Mouse (Mus musculus) MEL (cell line): Measurements from ENCODE around the gene Spry1. TPM values are rescaled to one million over a fixed set of nuclear protein-coding genes. Genes with fewer than 3 reads are reported as not detected.

Source experiments
- DNase-seq: peaks from one replicate; pipeline ENCODE4 v3.0.0; 2011; ENCODE audit warnings: low read depth, low spot score
- H3K27ac ChIP-seq: 2 replicates; pipeline ENCODE4 v1.5.1; 2012; ENCODE audit warnings: low read depth, mild to moderate bottlenecking, control low read depth, low read length, moderate library complexity; ENCODE audit not compliant: control insufficient read depth
- H3K27me3 ChIP-seq, 2 experiments: fragments of 150-350 bp in 1 of 2; sonication (generic) in 1 of 2; 2 replicates each; pipeline ENCODE4 v1.6.1; 2012; ENCODE audit warnings: low read length in 2 of 2, mild to moderate bottlenecking in 2 of 2, improper control_type of control experiment in 1 of 2, moderate library complexity in 1 of 2; ENCODE audit not compliant: insufficient read depth in 2 of 2, control insufficient read depth in 1 of 2
- H3K36me3 ChIP-seq, 2 experiments: 2 replicates each; pipeline ENCODE4 v1.6.1; 2012 to 2014; ENCODE audit warnings: low read length in 2 of 2, improper control_type of control experiment in 1 of 2, inconsistent platforms in 1 of 2, mild to moderate bottlenecking in 1 of 2; ENCODE audit not compliant: insufficient read depth in 2 of 2, control insufficient read depth in 1 of 2
- H3K4me1 ChIP-seq, 2 experiments: fragments of 150-350 bp in 1 of 2; sonication (generic) in 1 of 2; 2 replicates each; pipeline ENCODE4 v1.6.1; 2012; ENCODE audit warnings: low read length in 2 of 2, improper control_type of control experiment in 1 of 2, mild to moderate bottlenecking in 1 of 2; ENCODE audit not compliant: insufficient read depth in 2 of 2, control insufficient read depth in 1 of 2
- H3K4me3 ChIP-seq, 2 experiments: fragments of 150-350 bp in 1 of 2; sonication (generic) in 1 of 2; 2 replicates each; pipeline ENCODE4 v1.5.1; 2012; ENCODE audit warnings: low read depth in 2 of 2, low read length in 2 of 2, mild to moderate bottlenecking in 2 of 2, moderate library complexity in 2 of 2, control low read depth in 1 of 2, improper control_type of control experiment in 1 of 2; ENCODE audit not compliant: control insufficient read depth in 1 of 2, insufficient read depth in 1 of 2
- H3K79me2 ChIP-seq: 2 replicates; pipeline ENCODE4 v1.6.1; 2012; ENCODE audit warnings: mild to moderate bottlenecking, low read length, moderate library complexity; ENCODE audit not compliant: control insufficient read depth, poor library complexity, insufficient read depth
- H3K9ac ChIP-seq: 2 replicates; pipeline ENCODE4 v1.6.1; 2012; ENCODE audit warnings: low read depth, mild to moderate bottlenecking, control low read depth, low read length, moderate library complexity; ENCODE audit not compliant: control insufficient read depth, poor library complexity, severe bottlenecking
- H3K9me3 ChIP-seq: fragments of 150-350 bp; sonication (generic); replicated peaks from 2 replicates; pipeline ENCODE4 v1.6.1; 2012; ENCODE audit warnings: mild to moderate bottlenecking, low read length, improper control_type of control experiment, moderate library complexity; ENCODE audit not compliant: insufficient read depth
- E2F4 ChIP-seq: IDR thresholded peaks from 2 replicates; pipeline ENCODE4 v1.6.1; 2011; ENCODE audit warnings: low read depth, low read length, improper control_type of control experiment, borderline replicate concordance
- ELF1 ChIP-seq: IDR thresholded peaks from 2 replicates; pipeline ENCODE4 v1.6.1; 2014; ENCODE audit warnings: low read depth, mild to moderate bottlenecking, inconsistent platforms, low read length, improper control_type of control experiment, moderate library complexity
- EP300 ChIP-seq, 2 experiments: IDR thresholded peaks; 2 replicates each; pipeline ENCODE4 v1.6.1; 2011; ENCODE audit warnings: improper control_type of control experiment in 2 of 2, low read length in 2 of 2, low read depth in 1 of 2, mild to moderate bottlenecking in 1 of 2
- GATA1 ChIP-seq: IDR thresholded peaks from 2 replicates; pipeline ENCODE4 v1.6.1; 2011; ENCODE audit warnings: low read depth, low read length, improper control_type of control experiment
- JUND ChIP-seq: IDR thresholded peaks from 2 replicates; pipeline ENCODE4 v1.6.1; 2011; ENCODE audit warnings: low read depth, mild to moderate bottlenecking, improper control_type of control experiment, low read length
- MAFK ChIP-seq: IDR thresholded peaks from 2 replicates; pipeline ENCODE4 v1.6.1; 2011; ENCODE audit warnings: low read depth, mild to moderate bottlenecking, low read length, improper control_type of control experiment, borderline replicate concordance
- MAX ChIP-seq: IDR thresholded peaks from 2 replicates; pipeline ENCODE4 v1.6.1; 2011; ENCODE audit warnings: low read length, improper control_type of control experiment
- POLR2AphosphoS5 ChIP-seq: IDR thresholded peaks from 2 replicates; pipeline ENCODE4 v1.6.1; 2012; ENCODE audit warnings: low read depth, borderline replicate concordance, mild to moderate bottlenecking, inconsistent platforms, low read length, moderate library complexity, mixed read lengths
- RAD21 ChIP-seq: IDR thresholded peaks from 2 replicates; pipeline ENCODE4 v1.6.1; 2011; ENCODE audit warnings: mild to moderate bottlenecking, low read depth, low read length, improper control_type of control experiment
- TCF12 ChIP-seq: IDR thresholded peaks from 2 replicates; pipeline ENCODE4 v1.6.1; 2014; ENCODE audit warnings: low read depth, mild to moderate bottlenecking, inconsistent platforms, low read length, improper control_type of control experiment, moderate library complexity
- ZC3H11A ChIP-seq: IDR thresholded peaks from 2 replicates; pipeline ENCODE4 v1.6.1; 2012; ENCODE audit warnings: low read depth, mild to moderate bottlenecking, inconsistent platforms, low read length, improper control_type of control experiment
- ZNF384 ChIP-seq: IDR thresholded peaks from 2 replicates; pipeline ENCODE4 v1.6.1; 2012; ENCODE audit warnings: low read depth, mild to moderate bottlenecking, inconsistent platforms, low read length, improper control_type of control experiment
- polyA plus RNA-seq, 2 experiments: library from polyadenylated mRNA; stranded (reverse) in 1 of 2; unstranded in 1 of 2; fragments of >175 nt in 1 of 2; fragments of >200 nt in 1 of 2; gene quantifications; 2 replicates each; pipeline versions ENCODE4 v1.2.1 to v1.2.4; 2012; ENCODE audit warnings: low replicate concordance in 2 of 2, low read depth in 1 of 2; ENCODE audit not compliant: insufficient read length in 2 of 2, insufficient read depth in 1 of 2, missing spikeins in 1 of 2
- total RNA-seq: library from RNA; depleted of rRNA; stranded (reverse); fragments of 300-350 nt; gene quantifications from 2 replicates; pipeline ENCODE4 v1.2.3, GENCODE M21; 2012

Spry1 gene
- total and polyA plus RNA-seq, 3 experiments = 0.31 TPM; not detected in 2

DNA sequence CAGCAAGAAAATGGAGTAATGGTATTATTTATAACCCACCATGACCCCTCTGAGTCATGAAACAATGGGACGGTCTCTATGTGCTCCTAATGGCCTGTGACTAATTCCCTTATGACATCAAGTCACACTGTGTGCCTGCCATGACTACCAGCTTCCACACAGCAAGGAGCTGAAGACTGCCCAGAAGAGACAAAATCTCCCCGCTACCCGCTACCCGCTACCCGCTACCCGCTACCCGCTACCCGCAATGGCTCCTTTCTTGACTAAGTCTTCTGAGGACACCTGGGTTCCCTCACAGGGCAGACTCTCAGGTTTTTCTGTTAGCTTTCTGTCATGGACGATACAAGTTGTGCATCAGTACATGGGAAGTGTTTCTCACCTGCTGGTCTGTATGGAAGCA lies 37.4 kb upstream of the Spry1 start:
- TF ChIP-seq RAD21 (no peak), POLR2AphosphoS5 (no peak), ZNF384 (no peak)
- DNase-seq = no peak
- Histone ChIP-seq H3K9ac (no peak overlapping the region), H3K27ac (no peak overlapping the region), H3K4me1 (no peaks in the 10 kb centered on the region), H3K9me3 (no peaks in the 10 kb centered on the region), H3K27me3 (no peaks in the 10 kb centered on the region), H3K36me3 (no peaks in the 10 kb centered on the region), H3K4me3 (no peak overlapping the region), H3K79me2 (no peaks in the 10 kb centered on the region)

DNA sequence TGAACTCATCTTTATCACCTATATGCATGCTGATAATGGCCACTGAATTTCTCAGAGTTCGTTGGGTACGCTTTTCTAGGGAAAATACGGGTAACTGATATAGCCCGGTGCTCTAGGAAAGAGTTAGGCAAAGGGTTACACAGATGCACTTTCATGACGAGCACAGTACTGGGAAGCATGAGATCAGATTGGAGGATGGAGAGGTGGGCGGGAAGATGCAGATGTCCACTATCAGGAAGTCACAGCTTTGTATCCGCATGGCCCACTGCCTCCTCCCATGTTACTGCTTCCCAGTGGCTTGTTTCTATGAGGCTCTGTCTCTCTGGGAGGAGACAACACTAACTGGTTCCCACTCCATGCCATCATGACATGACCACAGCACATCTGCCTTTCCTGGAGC lies 36.9 kb upstream of the Spry1 start:
- no peaks in the 10 kb centered on the region for H3K79me2 ChIP-seq
- no peaks in the 10 kb centered on the region for H3K9me3 ChIP-seq
- TF ChIP-seq TCF12 = no peak
- TF ChIP-seq MAX = no peak
- TF ChIP-seq JUND = no peak
- no peak for TF ChIP-seq GATA1
- no peak for TF ChIP-seq MAFK
- no peak for TF ChIP-seq ZNF384
- no peak for TF ChIP-seq POLR2AphosphoS5
- no peak for DNase-seq
- H3K27me3 ChIP-seq = no peaks in the 10 kb centered on the region
- no peak overlapping the region for H3K9ac ChIP-seq
- no peaks in the 10 kb centered on the region for H3K36me3 ChIP-seq
- no peaks in the 10 kb centered on the region for H3K4me1 ChIP-seq
- H3K27ac ChIP-seq = no peak overlapping the region
- H3K4me3 ChIP-seq = no peak overlapping the region

GRCm38 (mm10) chr3:37603541-37603940 lies 36.2 kb upstream of the Spry1 start:
- Histone ChIP-seq H3K4me1 (no peaks in the 10 kb centered on the region), H3K9me3 (no peaks in the 10 kb centered on the region), H3K36me3 (no peaks in the 10 kb centered on the region)
- TF ChIP-seq EP300 (IDR thresholded peaks at IDR 0.05; ENCODE audit: low read depth in 1 of 2, low read length in 2 of 2) (no peak), RAD21 (no peak), ZC3H11A (no peak), E2F4 (no peak), MAX (no peak), ELF1 (no peak)
- TF ChIP-seq, all 39 proteins: peak for 0
- Histone ChIP-seq H3K27me3 (no peaks in the 10 kb centered on the region), H3K27ac (no peak overlapping the region), H3K9ac (no peak overlapping the region), H3K79me2 (no peaks in the 10 kb centered on the region), H3K4me3 (no peak overlapping the region)
- DNase-seq = no peak
